Comparison of ENCODE assay signal across 10 mouse cellular contexts in the genomic region with DNA sequence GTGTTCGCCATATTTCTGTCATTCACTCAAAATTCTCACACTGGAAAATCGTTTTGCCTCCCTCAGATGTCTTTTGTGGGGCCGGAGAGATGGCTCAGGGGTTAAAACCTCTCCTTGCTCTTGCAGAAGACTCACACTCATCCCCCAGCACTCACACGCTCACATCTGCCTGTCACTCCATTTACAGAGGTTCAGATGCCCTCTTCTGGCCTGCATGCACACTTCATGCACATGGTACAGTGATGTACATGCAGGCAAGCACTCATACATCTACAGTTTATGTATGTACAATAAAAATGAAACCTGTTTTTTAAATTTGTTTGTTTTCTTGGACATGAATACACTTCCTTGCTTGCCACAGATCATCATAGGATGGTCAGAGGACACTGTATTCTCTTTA. TPM values are rescaled to one million over a fixed set of nuclear protein-coding genes. Genes with fewer than 3 reads are reported as not detected.
DNase-seq lines count a peak whose midpoint lies in the region; ATAC-seq and TF ChIP-seq lines count a peak whose summit lies in the region.
"Had no signal": no experiment of that assay in that cellular context is flagged by ENCODE, and none has a peak within 500 bp of the region (broad histone marks: within the 10 kb centered on the region; RNA-seq: fewer than 3 reads in every experiment).

No protein-coding gene starts in this region.

- no peak overlapping the region for H3K4me2 ChIP-seq in hindbrain, embryonic 13.5 days
- H3K4me2 ChIP-seq in midbrain, embryonic 13.5 days (replicated peaks): no peak overlapping the region
- H3K4me2 ChIP-seq: embryonic facial prominence, embryonic 15.5 days had no signal

- H3K9ac ChIP-seq in hindbrain, embryonic 13.5 days: no peak overlapping the region
- no peak overlapping the region for H3K9ac ChIP-seq in midbrain, embryonic 13.5 days (replicated peaks)
- H3K9ac ChIP-seq: embryonic facial prominence, embryonic 15.5 days had no signal

- no peak overlapping the region for H3K27ac ChIP-seq in hindbrain, embryonic 10.5 days
- no peak overlapping the region for H3K27ac ChIP-seq in hindbrain, embryonic 13.5 days
- no peak overlapping the region for H3K27ac ChIP-seq in midbrain, embryonic 13.5 days
- H3K27ac ChIP-seq in cerebellum, adult 2 months (ENCODE audit: insufficient read depth, low read length): no peak overlapping the region
- H3K27ac ChIP-seq: embryonic facial prominence, embryonic 15.5 days had no signal

- ATAC-seq in hindbrain, embryonic 13.5 days (ENCODE audit: low FRiP score): no peak
- ATAC-seq in midbrain, embryonic 13.5 days: peak; percentile 68; the same call in 1 of the 2 replicates

- 72% methylated on average over 4 of the region's 4 CpGs for WGBS in hindbrain, embryonic 10.5 days
- WGBS in hindbrain, embryonic 13.5 days: 67% methylated on average over 4 of the region's 4 CpGs
- 62% methylated on average over 4 of the region's 4 CpGs for WGBS in midbrain, embryonic 13.5 days
- WGBS in cerebellum, adult 2 months: 44% methylated on average over 4 of the region's 4 CpGs

- TF ChIP-seq CTCF in cerebellum, adult 2 months (IDR thresholded peaks at IDR 0.05; ENCODE audit: borderline replicate concordance, insufficient read depth, low read depth, low read length): no peak

- H3K9me3 ChIP-seq in hindbrain, embryonic 10.5 days: no peaks in the 10 kb centered on the region
- no peaks in the 10 kb centered on the region for H3K9me3 ChIP-seq in hindbrain, embryonic 13.5 days
- no peaks in the 10 kb centered on the region for H3K9me3 ChIP-seq in midbrain, embryonic 13.5 days
- H3K9me3 ChIP-seq: embryonic facial prominence, embryonic 15.5 days had no signal

- no peaks in the 10 kb centered on the region for H3K36me3 ChIP-seq in hindbrain, embryonic 10.5 days
- H3K36me3 ChIP-seq in hindbrain, embryonic 13.5 days: no peaks in the 10 kb centered on the region
- H3K36me3 ChIP-seq in midbrain, embryonic 13.5 days: no peaks in the 10 kb centered on the region
- H3K36me3 ChIP-seq: embryonic facial prominence, embryonic 15.5 days had no signal

- peak; percentile 15 for DNase-seq in hindbrain, embryonic 10.5 days (ENCODE audit: low spot score)
- DNase-seq in 416B (ENCODE audit: low read depth): peak; percentile 59
- DNase-seq in brain, adult 2 months (ENCODE audit: low read depth, low spot score): peak; percentile 49
- DNase-seq in gastrocnemius, adult 8-10 months (ENCODE audit: low spot score in 2 of 2): no peak
- no peak for DNase-seq in cerebellum, adult 2 months
- DNase-seq in urinary bladder, postnatal 10 days (ENCODE audit: low spot score): no peak
- DNase-seq: kidney, postnatal 14 days had no signal

- no peak overlapping the region for H3K4me3 ChIP-seq in hindbrain, embryonic 10.5 days
- H3K4me3 ChIP-seq in hindbrain, embryonic 13.5 days: no peak overlapping the region
- H3K4me3 ChIP-seq in midbrain, embryonic 13.5 days (replicated peaks): no peak overlapping the region
- no peak overlapping the region for H3K4me3 ChIP-seq in cerebellum, adult 2 months (replicated peaks; ENCODE audit: insufficient read depth, low read depth, low read length)
- H3K4me3 ChIP-seq: embryonic facial prominence, embryonic 15.5 days had no signal

- H3K4me1 ChIP-seq in hindbrain, embryonic 10.5 days (replicated peaks): 0 out of 2 replicates have a peak, but pooled peaks cover under 1% of the 10 kb centered on the region
- no peaks in the 10 kb centered on the region for H3K4me1 ChIP-seq in hindbrain, embryonic 13.5 days (replicated peaks)
- no peaks in the 10 kb centered on the region for H3K4me1 ChIP-seq in midbrain, embryonic 13.5 days (replicated peaks)
- H3K4me1 ChIP-seq in cerebellum, adult 2 months (ENCODE audit: control insufficient read depth, insufficient read depth, low read length): no peaks in the 10 kb centered on the region
- H3K4me1 ChIP-seq: embryonic facial prominence, embryonic 15.5 days had no signal

- TF ChIP-seq POLR2A in cerebellum, adult 2 months (IDR thresholded peaks at IDR 0.05; ENCODE audit: borderline replicate concordance, insufficient read depth, low read length): no peak

- H3K27me3 ChIP-seq in hindbrain, embryonic 10.5 days (ENCODE audit: insufficient read depth, poor library complexity, severe bottlenecking): no peaks in the 10 kb centered on the region
- H3K27me3 ChIP-seq in hindbrain, embryonic 13.5 days: no peaks in the 10 kb centered on the region
- no peaks in the 10 kb centered on the region for H3K27me3 ChIP-seq in midbrain, embryonic 13.5 days
- no peaks in the 10 kb centered on the region for H3K27me3 ChIP-seq in cerebellum, adult 2 months (ENCODE audit: control insufficient read depth, insufficient read depth, low read length)
- H3K27me3 ChIP-seq: embryonic facial prominence, embryonic 15.5 days had no signal

RNA-seq across cellular contexts. Expression of gene Gys2, which starts 3.3 kb away (rescaled TPM):
- 0.08 TPM in 1 of 2 replicates, not detected in the other for polyA plus RNA-seq in hindbrain, embryonic 10.5 days (2016; fragmentation: Nextera tagmentation; extraction: Ambion mirVana)
- 0.08 and 0.09 TPM in 2 replicates for polyA plus RNA-seq in hindbrain, embryonic 13.5 days (2015; fragmentation: Nextera tagmentation; extraction: Ambion mirVana)
- polyA plus RNA-seq in midbrain, embryonic 13.5 days (2015; fragmentation: Nextera tagmentation; extraction: Ambion mirVana): 0.05 TPM in 1 of 2 replicates, not detected in the other
- total RNA-seq in gastrocnemius, adult 8-10 months (2022): under 1 TPM in 2 of 4 experiments, not detected in 2; 0.16 to 0.18 TPM
- polyA plus RNA-seq in cerebellum, adult 2 months (2012; rRNA removed): 0.05 and 0.08 TPM in 2 replicates

RNA-seq across cellular contexts. Expression of gene Ldhb, which starts 38.2 kb away (rescaled TPM):
- polyA plus RNA-seq in hindbrain, embryonic 10.5 days (2016; fragmentation: Nextera tagmentation; extraction: Ambion mirVana): 366 and 416 TPM in 2 replicates
- polyA plus RNA-seq in hindbrain, embryonic 13.5 days (2015; fragmentation: Nextera tagmentation; extraction: Ambion mirVana): 510 and 517 TPM in 2 replicates
- polyA plus RNA-seq in midbrain, embryonic 13.5 days (2015; fragmentation: Nextera tagmentation; extraction: Ambion mirVana): 466 and 473 TPM in 2 replicates
- total RNA-seq in gastrocnemius, adult 8-10 months (2022): 100 to 1,000 TPM; 332 to 451 (median 374) TPM
- 1,547 and 1,570 TPM in 2 replicates for polyA plus RNA-seq in cerebellum, adult 2 months (2012; rRNA removed)

RNA-seq across cellular contexts. Expression of gene Spx, which starts 56.4 kb away (rescaled TPM):
- 1.9 and 2.8 TPM in 2 replicates for polyA plus RNA-seq in hindbrain, embryonic 10.5 days (2016; fragmentation: Nextera tagmentation; extraction: Ambion mirVana)
- polyA plus RNA-seq in hindbrain, embryonic 13.5 days (2015; fragmentation: Nextera tagmentation; extraction: Ambion mirVana): 3.6 and 9.5 TPM in 2 replicates
- polyA plus RNA-seq in midbrain, embryonic 13.5 days (2015; fragmentation: Nextera tagmentation; extraction: Ambion mirVana): 5.5 and 6.5 TPM in 2 replicates
- not detected for total RNA-seq in gastrocnemius, adult 8-10 months (2022)
- 8.8 and 9.2 TPM in 2 replicates for polyA plus RNA-seq in cerebellum, adult 2 months (2012; rRNA removed)

Comparison
In these comparisons a context has a peak if more than half of its experiments do, and no peak if none do; other contexts are left out.
1. DNase-seq: peak in hindbrain, embryonic 10.5 days (single experiment), 416B (single experiment) and brain, adult 2 months (single experiment); none in gastrocnemius, adult 8-10 months (0 of 2), cerebellum, adult 2 months (0 of 2) and urinary bladder, postnatal 10 days (single experiment).